Mouse (Mus musculus): ENCODE data around the gene Atxn7l1. TPM values are rescaled to one million over a fixed set of nuclear protein-coding genes. Genes with fewer than 3 reads are reported as not detected.

Gene Atxn7l1
- polyA plus RNA-seq, 1 experiment from 2014 or later: 14.6 TPM

DNA sequence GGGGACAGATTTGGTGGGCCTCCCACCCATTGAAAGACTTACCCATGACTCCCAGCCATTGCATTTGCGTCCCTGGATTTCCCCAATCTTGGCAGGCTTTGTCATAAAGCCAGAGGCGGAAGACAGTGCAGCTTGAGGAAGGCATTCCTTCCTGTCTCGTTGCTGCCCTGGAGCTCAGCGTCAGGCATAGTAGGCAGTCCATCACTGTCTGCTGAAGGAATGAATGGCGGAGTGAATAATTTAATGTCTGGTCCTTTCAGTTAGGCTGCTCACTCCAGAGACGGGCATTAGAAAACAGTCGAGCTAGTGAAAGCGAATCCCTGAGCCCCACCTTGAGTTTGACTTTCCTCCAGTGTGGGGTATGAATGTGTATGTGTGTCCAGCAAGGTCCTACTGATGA, 99.4 kb downstream of the Atxn7l1 start:
- peaks cover 14% of the 10 kb centered on the region for H3K36me3 ChIP-seq (replicated peaks)
- no peak overlapping the region for H3K27ac ChIP-seq (replicated peaks)
- no peak for DNase-seq (ENCODE audit: low spot score)
- no peak overlapping the region for H3K4me3 ChIP-seq
- H3K27me3 ChIP-seq (replicated peaks; ENCODE audit: low read depth, poor library complexity, severe bottlenecking): no peaks in the 10 kb centered on the region
- no peaks in the 10 kb centered on the region for H3K9me3 ChIP-seq
- H3K4me1 ChIP-seq: peaks cover 36% of the 10 kb centered on the region
- 82% methylated on average over 8 of the region's 8 CpGs for WGBS

GRCm38 (mm10) chr12:33250197-33250596, 102.7 kb downstream of the Atxn7l1 start:
- WGBS: 95% methylated on average over 6 of the region's 6 CpGs
- Histone ChIP-seq H3K4me3 (no peak overlapping the region), H3K27ac (replicated peaks) (no peak overlapping the region), H3K36me3 (replicated peaks) (peaks cover 14% of the 10 kb centered on the region), H3K9me3 (no peaks in the 10 kb centered on the region), H3K27me3 (replicated peaks; ENCODE audit: low read depth, poor library complexity, severe bottlenecking) (no peaks in the 10 kb centered on the region), H3K4me1 (peaks cover 23% of the 10 kb centered on the region)
- DNase-seq (ENCODE audit: low spot score): no peak

GRCm38 (mm10) chr12:33251399-33251798, 103.9 kb downstream of the Atxn7l1 start:
- Histone ChIP-seq H3K27ac (replicated peaks) (no peak overlapping the region), H3K4me3 (no peak overlapping the region), H3K9me3 (no peaks in the 10 kb centered on the region), H3K4me1 (peaks cover 11% of the 10 kb centered on the region), H3K36me3 (replicated peaks) (peaks cover 14% of the 10 kb centered on the region), H3K27me3 (replicated peaks; ENCODE audit: low read depth, poor library complexity, severe bottlenecking) (no peaks in the 10 kb centered on the region)
- DNase-seq (ENCODE audit: low spot score): no peak
- 80% methylated on average over 8 of the region's 8 CpGs for WGBS

- Histone ChIP-seq H3K4me1 (peaks cover 10% of the 10 kb centered on the region), H3K27ac (replicated peaks) (no peak overlapping the region), H3K4me3 (no peak overlapping the region), H3K27me3 (replicated peaks; ENCODE audit: low read depth, poor library complexity, severe bottlenecking) (no peaks in the 10 kb centered on the region), H3K9me3 (no peaks in the 10 kb centered on the region), H3K36me3 (replicated peaks) (peaks cover 14% of the 10 kb centered on the region)
- WGBS: 81% methylated on average over 6 of the region's 6 CpGs
- DNase-seq (ENCODE audit: low spot score): no peak
These were observed 105.1 kb downstream of the Atxn7l1 start for GRCm38 (mm10) chr12:33252621-33253020.

DNA sequence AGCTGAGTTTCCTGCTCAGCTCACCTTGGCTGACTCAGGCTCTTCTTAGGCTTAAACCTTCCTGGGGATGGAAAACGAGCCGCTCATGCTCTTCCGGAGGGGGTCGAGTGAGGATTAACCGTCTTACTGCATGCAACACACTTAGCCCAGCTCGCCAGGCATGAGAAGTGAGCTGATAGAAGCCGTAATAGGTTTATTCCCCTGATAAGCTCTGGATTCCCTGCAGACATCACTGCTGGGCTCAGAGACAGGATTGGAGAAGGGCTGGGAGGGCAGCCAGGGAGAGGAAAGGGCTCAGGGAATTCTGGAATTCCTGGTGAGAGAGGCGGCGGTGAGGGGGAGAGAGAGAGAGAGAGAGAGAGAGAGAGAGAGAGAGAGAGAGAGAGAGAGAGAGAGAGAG, 105.7 kb downstream of the Atxn7l1 start:
- Histone ChIP-seq H3K4me1 (peaks cover 10% of the 10 kb centered on the region), H3K9me3 (no peaks in the 10 kb centered on the region), H3K27ac (replicated peaks) (no peak overlapping the region), H3K4me3 (no peak overlapping the region), H3K27me3 (replicated peaks; ENCODE audit: low read depth, poor library complexity, severe bottlenecking) (no peaks in the 10 kb centered on the region), H3K36me3 (replicated peaks) (peaks cover 10% of the 10 kb centered on the region)
- no peak for DNase-seq (ENCODE audit: low spot score)
- WGBS: 53% methylated on average over 9 of the region's 9 CpGs

DNA sequence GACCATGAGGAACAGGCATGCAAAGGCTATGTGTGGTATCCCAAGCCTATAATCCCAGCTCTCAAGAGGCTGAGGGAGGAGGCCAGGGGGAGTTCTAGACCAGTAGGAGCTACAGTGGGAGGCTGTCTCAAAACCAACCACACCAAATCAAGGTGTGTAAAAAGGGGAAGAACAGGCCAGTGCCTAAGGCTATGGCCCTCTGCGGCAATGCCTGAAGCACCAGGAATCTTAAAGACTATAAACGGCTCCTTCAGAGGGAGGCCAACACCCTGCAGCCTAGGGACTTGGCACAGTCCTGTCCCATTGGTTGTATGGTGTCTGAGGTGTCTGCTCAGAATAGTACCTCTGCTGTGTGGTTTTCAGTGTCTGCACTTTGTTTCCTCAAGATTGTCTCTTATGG, 107.8 kb downstream of the Atxn7l1 start:
- Histone ChIP-seq H3K27me3 (replicated peaks; ENCODE audit: low read depth, poor library complexity, severe bottlenecking) (no peaks in the 10 kb centered on the region), H3K4me3 (no peak overlapping the region), H3K9me3 (no peaks in the 10 kb centered on the region), H3K4me1 (peaks cover 10% of the 10 kb centered on the region), H3K27ac (replicated peaks) (no peak overlapping the region), H3K36me3 (replicated peaks) (peaks cover 2% of the 10 kb centered on the region)
- no peak for DNase-seq (ENCODE audit: low spot score)
- 81% methylated on average over 2 of the region's 2 CpGs for WGBS

DNA sequence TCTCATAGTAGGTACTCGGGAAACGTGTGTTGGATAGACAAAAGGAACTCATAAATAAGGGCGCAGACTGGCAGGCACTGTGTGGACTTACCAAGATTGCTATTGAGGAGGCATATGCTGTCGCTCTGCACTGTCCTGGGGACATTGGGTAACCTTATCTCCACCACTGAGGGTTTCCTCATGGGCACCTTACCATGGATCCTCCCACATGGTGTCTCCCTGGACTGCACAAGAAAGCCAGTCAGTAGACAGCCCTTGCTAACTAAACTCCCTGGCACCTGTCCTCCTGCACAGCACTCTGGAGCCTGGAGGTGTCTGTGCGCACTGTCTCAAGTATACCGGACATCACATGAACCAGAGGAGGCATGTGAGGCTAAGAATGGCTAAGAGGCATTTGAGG, 108.9 kb downstream of the Atxn7l1 start:
- WGBS: 94% methylated on average over 6 of the region's 6 CpGs
- H3K9me3 ChIP-seq: no peaks in the 10 kb centered on the region

GRCm38 (mm10) chr12:33258995-33259529, 111.6 kb downstream of the Atxn7l1 start:
- no peak overlapping the region for H3K27ac ChIP-seq (replicated peaks)
- no peak overlapping the region for H3K4me3 ChIP-seq
- DNase-seq (ENCODE audit: low spot score): no peak
- H3K4me1 ChIP-seq: no peaks in the 10 kb centered on the region
- no peaks in the 10 kb centered on the region for H3K9me3 ChIP-seq
- 90% methylated on average over 5 of the region's 5 CpGs for WGBS
- H3K36me3 ChIP-seq (replicated peaks): no peaks in the 10 kb centered on the region
- H3K27me3 ChIP-seq (replicated peaks; ENCODE audit: low read depth, poor library complexity, severe bottlenecking): no peaks in the 10 kb centered on the region

More for the DNA sequence above, 108.9 kb downstream of the Atxn7l1 start:
- no peaks in the 10 kb centered on the region for H3K36me3 ChIP-seq (replicated peaks)
- H3K4me1 ChIP-seq: peaks cover 10% of the 10 kb centered on the region
- no peak for DNase-seq (ENCODE audit: low spot score)
- no peak overlapping the region for H3K27ac ChIP-seq (replicated peaks)
- no peaks in the 10 kb centered on the region for H3K27me3 ChIP-seq (replicated peaks; ENCODE audit: low read depth, poor library complexity, severe bottlenecking)
- no peak overlapping the region for H3K4me3 ChIP-seq

- no peak for DNase-seq (ENCODE audit: low spot score)
- H3K4me3 ChIP-seq: no peak overlapping the region
- 84% methylated on average over 7 of the region's 7 CpGs for WGBS
- H3K4me1 ChIP-seq: no peaks in the 10 kb centered on the region
- no peaks in the 10 kb centered on the region for H3K9me3 ChIP-seq
- H3K36me3 ChIP-seq (replicated peaks): 0 out of 2 replicates have a peak, but pooled peaks cover under 1% of the 10 kb centered on the region
- H3K27ac ChIP-seq (replicated peaks): no peak overlapping the region
- no peaks in the 10 kb centered on the region for H3K27me3 ChIP-seq (replicated peaks; ENCODE audit: low read depth, poor library complexity, severe bottlenecking)
These were observed 113.1 kb downstream of the Atxn7l1 start for GRCm38 (mm10) chr12:33260575-33260974.

DNA sequence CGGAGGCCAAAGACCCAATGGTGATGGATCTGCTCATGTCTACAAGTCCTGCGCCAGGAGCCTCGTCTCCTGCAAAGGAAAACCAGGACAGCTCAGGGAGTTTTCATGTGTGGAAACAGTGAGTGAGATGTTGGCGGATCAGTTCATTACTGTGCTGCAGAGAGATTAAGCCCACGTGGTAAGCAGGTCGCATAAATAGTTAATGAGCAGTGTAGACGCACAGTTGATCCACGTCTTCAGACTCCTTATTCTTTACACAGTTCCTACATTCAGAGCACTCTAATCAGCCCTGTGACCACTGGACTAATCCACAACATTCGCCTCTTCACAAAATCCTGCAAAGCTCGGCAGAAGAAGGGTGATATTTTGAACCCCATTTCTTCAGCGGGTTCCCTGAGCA, 118.4 kb downstream of the Atxn7l1 start:
- Histone ChIP-seq H3K9me3 (no peaks in the 10 kb centered on the region), H3K27me3 (replicated peaks; ENCODE audit: low read depth, poor library complexity, severe bottlenecking) (no peaks in the 10 kb centered on the region), H3K27ac (replicated peaks) (no peak overlapping the region), H3K36me3 (replicated peaks) (0 out of 2 replicates have a peak, but pooled peaks cover 3% of the 10 kb centered on the region), H3K4me3 (no peak overlapping the region), H3K4me1 (no peaks in the 10 kb centered on the region)
- 90% methylated on average over 11 of the region's 11 CpGs for WGBS
- no peak for DNase-seq (ENCODE audit: low spot score)

DNA sequence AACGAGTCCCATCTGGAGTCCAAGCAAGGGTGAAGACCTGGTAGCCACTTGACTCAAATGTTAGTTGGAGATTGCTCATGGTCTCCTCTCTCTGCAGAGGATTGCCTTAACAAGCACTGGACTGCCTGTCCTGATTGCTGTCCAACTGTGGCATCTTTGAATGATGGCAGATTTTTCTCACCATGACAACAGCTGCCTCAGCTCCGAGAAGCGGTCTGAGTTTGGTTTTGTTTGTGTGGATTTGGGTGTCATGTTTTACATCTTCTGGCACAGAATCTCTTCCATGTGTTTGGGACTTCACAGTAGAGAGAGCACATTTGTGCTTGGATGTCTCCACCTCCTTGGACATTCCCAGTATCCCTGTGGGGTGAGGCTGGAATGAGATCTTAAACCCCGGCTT, 120.5 kb downstream of the Atxn7l1 start:
- Histone ChIP-seq H3K27ac (replicated peaks) (no peak overlapping the region), H3K9me3 (no peaks in the 10 kb centered on the region), H3K4me1 (no peaks in the 10 kb centered on the region), H3K27me3 (replicated peaks; ENCODE audit: low read depth, poor library complexity, severe bottlenecking) (no peaks in the 10 kb centered on the region), H3K36me3 (replicated peaks) (0 out of 2 replicates have a peak, but pooled peaks cover 3% of the 10 kb centered on the region), H3K4me3 (no peak overlapping the region)
- DNase-seq (ENCODE audit: low spot score): no peak
- WGBS: 77% methylated on average over 4 of the region's 4 CpGs

DNA sequence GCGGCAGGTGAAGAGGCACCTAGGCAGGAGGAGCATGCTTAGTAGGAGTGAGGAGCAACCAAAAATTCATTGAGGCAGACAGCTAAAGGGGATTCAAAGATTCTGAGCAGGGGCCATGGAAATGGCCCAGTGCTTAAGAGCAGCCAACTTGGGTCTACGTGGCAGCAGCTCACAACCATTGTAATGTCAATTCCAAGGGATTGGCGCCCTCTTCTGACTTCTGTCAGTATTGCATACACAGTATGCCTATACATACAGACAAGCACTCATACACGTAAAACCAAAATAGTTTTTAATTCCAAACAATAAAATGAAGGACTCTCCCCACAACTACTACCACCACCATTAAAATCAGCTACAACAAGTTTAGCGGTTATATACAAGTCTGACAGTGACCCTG, 122.2 kb downstream of the Atxn7l1 start:
- 0 out of 2 replicates have a peak, but pooled peaks cover 3% of the 10 kb centered on the region for H3K36me3 ChIP-seq (replicated peaks)
- WGBS: 73% methylated on average over 5 of the region's 5 CpGs
- H3K9me3 ChIP-seq: no peaks in the 10 kb centered on the region
- H3K27me3 ChIP-seq (replicated peaks; ENCODE audit: low read depth, poor library complexity, severe bottlenecking): no peaks in the 10 kb centered on the region
- H3K4me3 ChIP-seq: no peak overlapping the region
- no peaks in the 10 kb centered on the region for H3K4me1 ChIP-seq
- peak; percentile 27 for DNase-seq (ENCODE audit: low spot score)
- no peak overlapping the region for H3K27ac ChIP-seq (replicated peaks)

- Histone ChIP-seq H3K4me1 (no peaks in the 10 kb centered on the region), H3K27ac (replicated peaks) (no peak overlapping the region), H3K9me3 (no peaks in the 10 kb centered on the region), H3K36me3 (replicated peaks) (no peaks in the 10 kb centered on the region), H3K27me3 (replicated peaks; ENCODE audit: low read depth, poor library complexity, severe bottlenecking) (no peaks in the 10 kb centered on the region), H3K4me3 (no peak overlapping the region)
- 88% methylated on average over 12 of the region's 12 CpGs for WGBS
- no peak for DNase-seq (ENCODE audit: low spot score)
These were observed 124.4 kb downstream of the Atxn7l1 start for GRCm38 (mm10) chr12:33271865-33272264.

All from embryonic facial prominence, embryonic 10.5 days (tissue).